Mouse (Mus musculus) liver, embryonic 15.5 days (tissue): ENCODE measurements around the gene Efna5. TPM values are rescaled to one million over a fixed set of nuclear protein-coding genes. Genes with fewer than 3 reads are reported as not detected.

ENCODE experiments used
- ATAC-seq: fragments of 200-750 bp; cut with Nextera tagmentation; 2 replicates; pipeline ENCODE4 v1.8.0; 2017; ENCODE audit warnings: moderate number of reproducible peaks, mild to moderate bottlenecking, moderate library complexity; ENCODE audit not compliant: insufficient read depth
- H3K27ac ChIP-seq: fragments of 300-500 bp; sonication (generic); replicated peaks from 2 replicates; pipeline ENCODE4 v1.5.1; 2015; ENCODE audit warnings: mild to moderate bottlenecking, inconsistent platforms
- H3K27me3 ChIP-seq: fragments of 300-500 bp; sonication (generic); 2 replicates; pipeline ENCODE4 v1.6.1; 2015; ENCODE audit warnings: mild to moderate bottlenecking, inconsistent platforms
- H3K36me3 ChIP-seq: fragments of 300-500 bp; sonication (generic); replicated peaks from 2 replicates; pipeline ENCODE4 v1.6.1; 2015; ENCODE audit warnings: moderate library complexity, mild to moderate bottlenecking, inconsistent platforms
- H3K4me1 ChIP-seq: fragments of 300-500 bp; sonication (generic); replicated peaks from 2 replicates; pipeline ENCODE4 v1.6.1; 2015; ENCODE audit warnings: inconsistent platforms
- H3K4me2 ChIP-seq: fragments of 300-500 bp; sonication (generic); 2 replicates; pipeline ENCODE4 v1.6.1; 2015; ENCODE audit warnings: moderate library complexity, mild to moderate bottlenecking, inconsistent platforms
- H3K4me3 ChIP-seq: fragments of 300-500 bp; sonication (generic); replicated peaks from 2 replicates; pipeline ENCODE4 v1.5.1; 2015; ENCODE audit warnings: mild to moderate bottlenecking, inconsistent platforms
- H3K9ac ChIP-seq: fragments of 300-500 bp; sonication (generic); 2 replicates; pipeline ENCODE4 v1.6.1; 2015; ENCODE audit warnings: moderate library complexity, mild to moderate bottlenecking, inconsistent platforms
- H3K9me3 ChIP-seq: fragments of 300-500 bp; sonication (generic); replicated peaks from 2 replicates; pipeline ENCODE4 v1.6.1; 2016; ENCODE audit warnings: inconsistent platforms
- WGBS: fragments of 180-500 bp; shearing (Covaris S2); methylation state at CpG from one replicate; pipeline ENCODE4 v1.1.7; 2015; ENCODE audit warnings: mixed read lengths; ENCODE audit not compliant: insufficient replicate concordance; 5-methylcytosine and 5-hydroxymethylcytosine counted together
- polyA plus RNA-seq: library from polyadenylated mRNA; unstranded; fragments of >200 nt; fragmentation: Nextera tagmentation; extraction: Ambion mirVana; gene quantifications from 2 replicates; pipeline ENCODE4 v1.2.1, GENCODE M21; 2015

The Efna5 gene
- polyA plus RNA-seq, 1 experiment from 2014 or later, result 1.6 TPM

- no peak overlapping the region for H3K4me2 ChIP-seq
- H3K9ac ChIP-seq, result no peak overlapping the region
- WGBS, result 53% methylated on average over 8 of the region's 8 CpGs
- H3K4me3 ChIP-seq, result no peak overlapping the region
- H3K4me1 ChIP-seq, result no peaks in the 10 kb centered on the region
- H3K9me3 ChIP-seq, result no peaks in the 10 kb centered on the region
- H3K27ac ChIP-seq, result no peak overlapping the region
- H3K36me3 ChIP-seq, result no peaks in the 10 kb centered on the region
- H3K27me3 ChIP-seq, result no peaks in the 10 kb centered on the region
- ATAC-seq, result no peak
These were observed 209.0 kb downstream of the Efna5 start for GRCm38 (mm10) chr17:62672068-62672467.

- no peak overlapping the region for H3K4me3 ChIP-seq
- no peaks in the 10 kb centered on the region for H3K9me3 ChIP-seq
- no peaks in the 10 kb centered on the region for H3K27me3 ChIP-seq
- no peak for ATAC-seq
- no peak overlapping the region for H3K4me2 ChIP-seq
- WGBS, result 64% methylated on average over 6 of the region's 6 CpGs
- no peak overlapping the region for H3K27ac ChIP-seq
- no peak overlapping the region for H3K9ac ChIP-seq
- no peaks in the 10 kb centered on the region for H3K4me1 ChIP-seq
- no peaks in the 10 kb centered on the region for H3K36me3 ChIP-seq
These were observed 214.4 kb downstream of the Efna5 start for GRCm38 (mm10) chr17:62666761-62667160.

DNA sequence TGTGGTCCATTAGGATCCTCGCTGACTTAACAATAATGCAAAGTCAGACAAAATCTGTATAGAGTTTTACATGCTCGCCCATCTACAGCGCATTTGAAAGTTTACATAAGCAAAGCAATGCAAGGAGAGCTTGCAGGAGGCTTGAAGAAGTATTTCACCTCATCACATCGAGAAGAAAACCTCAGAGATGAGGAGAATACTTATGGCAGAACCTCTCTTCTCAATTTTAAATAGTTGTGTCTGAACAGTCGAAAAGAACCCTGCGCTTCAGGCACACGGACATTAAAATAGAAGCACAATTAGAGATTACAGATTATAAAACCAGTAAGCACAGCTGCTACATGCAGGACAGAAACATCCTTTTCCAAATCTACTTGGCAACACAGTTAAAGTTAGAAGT is 215.3 kb downstream of the Efna5 start:
- Histone ChIP-seq H3K9ac (no peak overlapping the region), H3K27me3 (no peaks in the 10 kb centered on the region), H3K4me3 (no peak overlapping the region), H3K4me1 (no peaks in the 10 kb centered on the region), H3K9me3 (no peaks in the 10 kb centered on the region), H3K36me3 (no peaks in the 10 kb centered on the region), H3K4me2 (no peak overlapping the region), H3K27ac (no peak overlapping the region)
- no peak for ATAC-seq
- WGBS, result 69% methylated on average over 7 of the region's 7 CpGs

- no peak for ATAC-seq
- H3K27ac ChIP-seq, result no peak overlapping the region
- no peak overlapping the region for H3K4me3 ChIP-seq
- H3K4me1 ChIP-seq, result no peaks in the 10 kb centered on the region
- 78% methylated on average over 2 of the region's 2 CpGs for WGBS
- H3K9me3 ChIP-seq, result no peaks in the 10 kb centered on the region
- H3K9ac ChIP-seq, result no peak overlapping the region
- no peaks in the 10 kb centered on the region for H3K27me3 ChIP-seq
- H3K4me2 ChIP-seq, result no peak overlapping the region
- no peaks in the 10 kb centered on the region for H3K36me3 ChIP-seq
These were observed 216.4 kb downstream of the Efna5 start for GRCm38 (mm10) chr17:62664709-62665108.

GRCm38 (mm10) chr17:62661801-62662200 is 219.3 kb downstream of the Efna5 start:
- Histone ChIP-seq H3K4me2 (no peak overlapping the region), H3K4me1 (no peaks in the 10 kb centered on the region), H3K27ac (no peak overlapping the region), H3K27me3 (no peaks in the 10 kb centered on the region), H3K36me3 (no peaks in the 10 kb centered on the region), H3K9ac (no peak overlapping the region), H3K9me3 (no peaks in the 10 kb centered on the region), H3K4me3 (no peak overlapping the region)
- 55% methylated on average over 7 of the region's 7 CpGs for WGBS
- ATAC-seq, result no peak

DNA sequence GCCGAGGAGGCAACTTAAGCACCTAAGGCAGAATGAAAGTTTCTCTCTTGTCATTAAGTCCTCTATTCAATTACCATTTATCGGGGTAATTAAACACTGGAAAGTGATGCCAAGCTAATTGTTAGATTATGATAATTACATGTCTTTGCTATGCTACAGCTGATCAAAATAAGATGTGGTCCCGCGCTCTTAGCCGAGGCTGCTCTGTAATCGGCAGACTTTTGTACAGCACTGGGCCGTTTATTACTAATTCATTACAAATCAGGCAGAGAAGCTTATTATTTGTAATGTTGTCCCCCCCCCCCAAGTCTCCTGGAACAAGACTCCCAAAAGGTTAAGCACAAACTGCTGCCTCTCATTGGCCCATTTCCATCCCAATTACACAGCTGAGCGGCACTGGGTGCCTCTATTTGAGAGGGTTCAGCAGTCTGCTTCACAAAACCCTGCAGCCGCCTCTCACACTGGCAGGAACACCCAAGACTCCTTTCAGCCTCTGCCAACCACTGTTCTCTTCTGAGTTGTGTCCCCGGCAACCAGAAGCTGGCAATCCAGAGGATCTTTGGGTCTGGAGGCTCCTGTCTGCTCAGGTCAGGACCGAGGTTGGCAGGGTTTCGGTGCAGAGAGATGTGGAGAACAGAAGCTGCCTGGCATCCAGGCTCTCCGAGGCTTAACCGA is 221.5 kb downstream of the Efna5 start:
- Histone ChIP-seq H3K4me1 (no peaks in the 10 kb centered on the region), H3K9me3 (no peaks in the 10 kb centered on the region), H3K27me3 (no peaks in the 10 kb centered on the region), H3K4me2 (no peak overlapping the region), H3K27ac (no peak overlapping the region), H3K4me3 (no peak overlapping the region), H3K9ac (no peak overlapping the region), H3K36me3 (no peaks in the 10 kb centered on the region)
- 77% methylated on average over 14 of the region's 14 CpGs for WGBS
- no peak for ATAC-seq

- Histone ChIP-seq H3K27ac (no peak overlapping the region), H3K36me3 (no peaks in the 10 kb centered on the region)
These were observed 223.1 kb downstream of the Efna5 start for GRCm38 (mm10) chr17:62657832-62658630.

DNA sequence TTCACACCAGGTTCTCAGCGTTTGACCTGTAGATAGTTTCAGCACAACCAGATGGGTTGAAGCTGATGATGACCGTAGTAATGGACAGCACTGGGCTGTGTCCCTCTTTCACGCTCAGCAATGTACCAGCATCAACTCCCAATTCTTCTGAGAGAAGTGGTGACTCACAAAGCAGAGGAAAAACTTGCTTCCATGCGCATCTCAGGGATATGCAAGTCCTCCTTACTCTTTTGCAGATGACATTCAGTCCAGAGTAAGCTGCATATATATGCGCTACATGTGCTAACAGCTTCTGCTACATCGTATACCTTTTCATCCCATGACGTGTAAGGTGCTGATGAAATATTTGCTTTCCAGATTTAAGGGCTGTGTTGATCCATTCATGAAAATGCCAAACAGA is 224.1 kb downstream of the Efna5 start:
- no peaks in the 10 kb centered on the region for H3K4me1 ChIP-seq
- 68% methylated on average over 7 of the region's 7 CpGs for WGBS
- H3K9ac ChIP-seq, result no peak overlapping the region
- H3K36me3 ChIP-seq, result no peaks in the 10 kb centered on the region
- no peaks in the 10 kb centered on the region for H3K9me3 ChIP-seq
- no peak for ATAC-seq
- H3K27ac ChIP-seq, result no peak overlapping the region
- H3K4me2 ChIP-seq, result no peak overlapping the region
- no peaks in the 10 kb centered on the region for H3K27me3 ChIP-seq
- no peak overlapping the region for H3K4me3 ChIP-seq

More at GRCm38 (mm10) chr17:62657832-62658630, 223.1 kb downstream of the Efna5 start:
- H3K4me2 ChIP-seq, result no peak overlapping the region
- ATAC-seq, result no peak
- no peaks in the 10 kb centered on the region for H3K4me1 ChIP-seq
- H3K9ac ChIP-seq, result no peak overlapping the region
- H3K27me3 ChIP-seq, result no peaks in the 10 kb centered on the region
- H3K9me3 ChIP-seq, result no peaks in the 10 kb centered on the region
- WGBS, result 58% methylated on average over 12 of the region's 12 CpGs
- H3K4me3 ChIP-seq, result no peak overlapping the region

GRCm38 (mm10) chr17:62656591-62656990 is 224.5 kb downstream of the Efna5 start:
- H3K9me3 ChIP-seq, result no peaks in the 10 kb centered on the region
- H3K27ac ChIP-seq, result no peak overlapping the region
- no peak overlapping the region for H3K4me2 ChIP-seq
- H3K4me3 ChIP-seq, result no peak overlapping the region
- no peak for ATAC-seq
- WGBS, result 39% methylated on average over 7 of the region's 7 CpGs
- H3K27me3 ChIP-seq, result no peaks in the 10 kb centered on the region
- H3K9ac ChIP-seq, result no peak overlapping the region
- no peaks in the 10 kb centered on the region for H3K4me1 ChIP-seq
- no peaks in the 10 kb centered on the region for H3K36me3 ChIP-seq

DNA sequence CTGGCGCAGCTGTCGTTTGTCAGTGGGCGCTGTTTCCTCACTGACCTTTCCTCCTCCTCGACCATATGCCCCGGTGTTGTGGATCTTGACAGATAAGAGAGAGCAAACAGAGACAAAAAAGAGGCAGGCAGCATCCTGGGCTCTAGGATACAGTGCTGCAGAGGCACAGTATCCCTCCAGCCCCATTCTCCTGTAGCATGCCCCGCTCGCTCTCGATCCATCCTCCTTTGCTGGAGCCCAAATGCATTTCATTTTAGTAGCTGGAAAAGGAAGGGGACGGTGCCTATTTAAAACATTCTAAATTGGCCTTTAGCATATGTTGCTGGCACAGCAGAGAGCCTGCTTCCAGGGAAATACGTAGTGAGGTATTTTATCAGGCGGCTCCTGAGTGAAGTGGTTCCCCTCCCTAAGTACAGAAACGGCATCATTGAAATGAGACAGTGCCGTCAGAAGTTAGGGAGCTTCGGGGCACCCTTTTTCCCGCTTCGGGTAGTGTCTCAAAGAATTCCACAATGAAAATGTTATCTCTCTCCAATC is 225.2 kb downstream of the Efna5 start:
- Histone ChIP-seq H3K9ac (no peak overlapping the region), H3K4me2 (no peak overlapping the region), H3K9me3 (no peaks in the 10 kb centered on the region), H3K4me3 (no peak overlapping the region), H3K36me3 (no peaks in the 10 kb centered on the region), H3K27me3 (no peaks in the 10 kb centered on the region), H3K27ac (no peak overlapping the region), H3K4me1 (no peaks in the 10 kb centered on the region)
- ATAC-seq, result no peak
- 52% methylated on average over 16 of the region's 16 CpGs for WGBS

DNA sequence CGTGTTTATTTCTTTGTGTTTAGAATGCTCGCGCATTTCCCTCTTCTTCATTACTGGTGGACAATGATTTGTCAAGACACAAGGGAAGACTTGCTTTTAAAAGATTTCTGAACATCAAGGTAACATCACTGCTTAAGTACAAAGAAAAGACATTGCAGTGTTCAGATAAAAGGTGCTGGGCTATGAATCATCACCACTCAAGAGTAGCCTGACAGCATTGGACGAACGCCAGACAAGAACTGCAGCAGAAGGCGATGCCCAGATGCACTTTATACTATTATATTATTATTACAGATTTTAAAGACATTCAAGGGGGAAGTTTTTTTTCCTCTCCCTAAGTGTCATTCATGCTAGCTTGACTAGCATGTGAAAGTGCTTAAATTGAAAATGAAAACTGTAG is 228.7 kb downstream of the Efna5 start:
- Histone ChIP-seq H3K4me1 (no peaks in the 10 kb centered on the region), H3K27ac (no peak overlapping the region), H3K4me3 (no peak overlapping the region), H3K9me3 (no peaks in the 10 kb centered on the region), H3K9ac (no peak overlapping the region), H3K4me2 (no peak overlapping the region), H3K36me3 (no peaks in the 10 kb centered on the region), H3K27me3 (no peaks in the 10 kb centered on the region)
- WGBS, result 81% methylated on average over 6 of the region's 6 CpGs
- ATAC-seq, result no peak
